Mouse (Mus musculus): ENCODE measurements around the gene Fam240a.

- TF ChIP-seq POLR2A (IDR thresholded peaks at IDR 0.05; ENCODE audit: extremely low read depth, insufficient read depth, low read length) (no peak), CTCF (IDR thresholded peaks at IDR 0.05; ENCODE audit: extremely low read depth, insufficient read depth, low read length) (no peak)
Measured at GRCm38 (mm10) chr9:110965910-110966231, 49.2 kb upstream of the Fam240a start.
